Mouse (Mus musculus): ENCODE results near the gene Wdfy3.

Wdfy3 gene

GRCm38 (mm10) chr5:102054511-102055093, 15.1 kb downstream of the Wdfy3 start:
- no peak for DNase-seq

- no peak for DNase-seq
Observed at GRCm38 (mm10) chr5:102052906-102053305, 16.8 kb downstream of the Wdfy3 start.

GRCm38 (mm10) chr5:102052465-102052864, 17.3 kb downstream of the Wdfy3 start:
- no peak for DNase-seq

GRCm38 (mm10) chr5:102050677-102051076, 19.0 kb downstream of the Wdfy3 start:
- DNase-seq, result no peak

- no peak for DNase-seq
Observed at GRCm38 (mm10) chr5:102048416-102048815, 21.3 kb downstream of the Wdfy3 start.

- no peak for DNase-seq
Observed at GRCm38 (mm10) chr5:102046617-102047116, 23.1 kb downstream of the Wdfy3 start.

GRCm38 (mm10) chr5:102045636-102046616, 23.8 kb downstream of the Wdfy3 start:
- no peak for DNase-seq

- no peak for DNase-seq
Observed at GRCm38 (mm10) chr5:102045177-102045576, 24.5 kb downstream of the Wdfy3 start.

- DNase-seq, result no peak
Observed at GRCm38 (mm10) chr5:102033281-102033680, 36.4 kb downstream of the Wdfy3 start.

GRCm38 (mm10) chr5:102032594-102033240, 37.0 kb downstream of the Wdfy3 start:
- peak; percentile 35 for DNase-seq

GRCm38 (mm10) chr5:102032191-102032590, 37.5 kb downstream of the Wdfy3 start:
- no peak for DNase-seq

GRCm38 (mm10) chr5:102023376-102023775, 46.3 kb downstream of the Wdfy3 start:
- DNase-seq, result no peak

GRCm38 (mm10) chr5:102022018-102022898, 47.5 kb downstream of the Wdfy3 start:
- no peak for DNase-seq

GRCm38 (mm10) chr5:102014235-102014634, 55.5 kb downstream of the Wdfy3 start:
- no peak for DNase-seq

GRCm38 (mm10) chr5:102013781-102014180, 55.9 kb downstream of the Wdfy3 start:
- no peak for DNase-seq

- no peak for DNase-seq
Observed at GRCm38 (mm10) chr5:102010961-102011360, 58.8 kb downstream of the Wdfy3 start.

GRCm38 (mm10) chr5:102009606-102010005, 60.1 kb downstream of the Wdfy3 start:
- no peak for DNase-seq

GRCm38 (mm10) chr5:102008712-102009111, 61.0 kb downstream of the Wdfy3 start:
- DNase-seq, result no peak

- DNase-seq, result no peak
Observed at GRCm38 (mm10) chr5:102006218-102006941, 63.3 kb downstream of the Wdfy3 start.

GRCm38 (mm10) chr5:102003371-102003770, 66.3 kb downstream of the Wdfy3 start:
- DNase-seq, result no peak

GRCm38 (mm10) chr5:102001026-102001425, 68.7 kb downstream of the Wdfy3 start:
- no peak for DNase-seq

- DNase-seq, result no peak
Observed at GRCm38 (mm10) chr5:101998971-101999370, 70.8 kb downstream of the Wdfy3 start.
